Mouse (Mus musculus) embryonic facial prominence, embryonic 10.5 days (tissue): ENCODE results near the gene Rsbn1l. TPM values are rescaled to one million over a fixed set of nuclear protein-coding genes. Genes with fewer than 3 reads are reported as not detected.
"Not testable (repeated sequence)": the region's sequence is repeated elsewhere in the genome, so short reads cannot be mapped to it uniquely, and the experiment has no call there.

ENCODE experiments used
- DNase-seq: peaks from one replicate; pipeline ENCODE4 v3.0.0-alpha.2; 2017; ENCODE audit warnings: low spot score
- H3K27ac ChIP-seq: fragments of 300-500 bp; sonication (generic); replicated peaks from 2 replicates; pipeline ENCODE4 v1.5.1; 2016; ENCODE audit warnings: mild to moderate bottlenecking
- H3K27me3 ChIP-seq: fragments of 300-500 bp; sonication (generic); replicated peaks from 2 replicates; pipeline ENCODE4 v1.6.1; 2016; ENCODE audit warnings: low read depth, mild to moderate bottlenecking; ENCODE audit not compliant: poor library complexity, severe bottlenecking
- H3K36me3 ChIP-seq: fragments of 300-500 bp; sonication (generic); replicated peaks from 2 replicates; pipeline ENCODE4 v1.6.1; 2016; ENCODE audit warnings: mild to moderate bottlenecking, moderate library complexity
- H3K4me1 ChIP-seq: fragments of 300-500 bp; sonication (generic); 2 replicates; pipeline ENCODE4 v1.6.1; 2016
- H3K4me3 ChIP-seq: fragments of 300-500 bp; sonication (generic); 2 replicates; pipeline ENCODE4 v1.5.1; 2016; ENCODE audit warnings: mild to moderate bottlenecking, moderate library complexity
- H3K9me3 ChIP-seq: fragments of 300-500 bp; sonication (generic); 2 replicates; pipeline ENCODE4 v1.6.1; 2016; ENCODE audit warnings: mild to moderate bottlenecking
- whole genome bisulfite sequencing: fragments of 180-500 bp; shearing (Covaris S2); methylation state at CpG from one replicate; pipeline ENCODE4 v1.1.7; 2016; 5-methylcytosine and 5-hydroxymethylcytosine counted together
- polyA plus RNA-seq: library from polyadenylated mRNA; unstranded; fragments of >200 nt; fragmentation: Nextera tagmentation; extraction: Ambion mirVana; gene quantifications from 2 replicates; pipeline ENCODE4 v1.2.1, GENCODE M21; 2016

Gene Rsbn1l
- polyA plus RNA-seq, 1 experiment from 2014 or later: 4.7 TPM

DNA sequence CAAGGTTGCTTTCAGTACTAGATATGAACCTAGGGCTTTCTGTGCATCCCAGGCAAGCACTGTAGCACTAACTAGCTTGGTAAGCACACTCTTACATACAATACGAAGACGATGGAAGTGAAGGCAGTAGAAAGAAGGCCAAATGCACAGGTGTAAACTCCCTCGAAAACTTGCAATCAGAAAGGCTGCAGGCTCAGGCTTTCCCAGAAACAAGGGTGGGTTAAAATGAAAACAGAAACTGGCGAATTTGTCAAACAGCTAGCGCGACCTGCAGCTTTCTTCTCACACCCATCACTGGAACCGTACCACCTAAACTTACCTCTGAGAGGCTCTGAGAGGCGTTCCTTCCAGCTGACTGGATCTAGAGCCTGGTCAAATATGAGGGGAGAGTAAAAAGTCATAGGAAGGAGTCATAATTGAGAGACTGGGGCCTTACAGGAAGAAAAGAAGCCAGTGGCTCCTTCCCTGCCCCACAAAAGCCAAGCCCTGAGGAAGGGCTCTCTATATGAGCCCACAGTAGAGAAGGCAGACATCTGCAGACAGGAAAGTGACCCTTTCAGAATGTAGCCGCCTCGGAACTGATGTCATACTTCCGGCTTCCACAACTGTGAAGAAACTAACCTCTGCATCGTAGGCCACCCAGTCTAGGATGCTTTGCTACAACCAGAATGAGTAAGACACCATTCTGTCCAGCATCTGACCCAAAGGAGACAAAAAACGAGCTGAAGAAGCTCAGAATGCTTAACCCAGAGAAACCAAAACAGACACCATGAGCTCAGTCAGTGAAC is 11.0 kb downstream of the Rsbn1l start:
- H3K36me3 ChIP-seq: peaks cover 7% of the 10 kb centered on the region
- 81% methylated on average over 13 of the region's 13 CpGs for WGBS
- no peak overlapping the region for H3K27ac ChIP-seq
- DNase-seq: no peak
- peaks cover 16% of the 10 kb centered on the region for H3K4me1 ChIP-seq
- H3K27me3 ChIP-seq: no peaks in the 10 kb centered on the region
- H3K9me3 ChIP-seq: no peaks in the 10 kb centered on the region
- no peak overlapping the region for H3K4me3 ChIP-seq

DNA sequence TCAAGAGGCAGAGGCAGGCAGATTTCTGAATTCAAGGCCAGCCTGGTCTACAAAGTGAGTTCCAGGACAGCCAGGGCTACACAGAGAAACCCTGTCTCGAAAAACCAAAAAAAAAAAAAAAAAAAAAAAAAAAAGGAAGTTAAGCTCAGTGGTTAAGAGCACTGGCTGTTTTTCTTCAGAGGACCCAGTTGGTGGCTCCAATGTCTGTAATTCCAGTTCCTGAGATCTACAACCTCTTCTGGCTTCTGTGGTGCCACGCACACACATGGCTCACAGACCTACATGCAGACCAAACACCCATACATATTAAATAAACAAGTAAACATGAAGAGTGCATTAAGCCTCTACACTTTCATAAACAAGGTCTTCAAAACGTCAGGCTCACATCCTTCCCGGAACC is 12.4 kb downstream of the Rsbn1l start:
- WGBS: 82% methylated on average over 4 of the region's 4 CpGs
- not testable (repeated sequence) for DNase-seq, H3K9me3 ChIP-seq, H3K4me3 ChIP-seq, H3K27ac ChIP-seq, H3K27me3 ChIP-seq, H3K36me3 ChIP-seq
- H3K4me1 ChIP-seq: peaks cover 12% of the 10 kb centered on the region

DNA sequence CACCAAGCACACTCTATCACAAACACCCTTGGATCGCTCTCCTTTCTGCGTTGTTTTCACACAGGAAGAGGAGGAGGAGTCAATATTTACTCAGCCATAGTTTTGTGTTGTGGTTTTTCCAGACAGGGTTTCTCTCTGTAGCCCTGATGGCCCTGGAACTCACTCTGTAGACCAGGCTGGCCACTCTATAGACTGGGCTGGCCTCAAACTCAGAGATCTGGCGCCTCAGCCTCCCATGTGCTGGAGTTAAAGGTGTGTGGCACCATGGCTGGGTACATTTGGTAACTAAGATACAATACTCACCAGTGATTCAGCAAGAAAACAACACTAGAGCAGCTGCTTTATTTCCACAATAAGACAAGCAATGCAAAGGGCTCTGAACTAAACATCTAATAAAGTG is 13.7 kb downstream of the Rsbn1l start:
- peaks cover 16% of the 10 kb centered on the region for H3K4me1 ChIP-seq
- H3K27ac ChIP-seq: no peak overlapping the region
- no peaks in the 10 kb centered on the region for H3K27me3 ChIP-seq
- 93% methylated on average over 3 of the region's 3 CpGs for WGBS
- no peak for DNase-seq
- no peak overlapping the region for H3K4me3 ChIP-seq
- peaks cover 8% of the 10 kb centered on the region for H3K36me3 ChIP-seq
- no peaks in the 10 kb centered on the region for H3K9me3 ChIP-seq

DNA sequence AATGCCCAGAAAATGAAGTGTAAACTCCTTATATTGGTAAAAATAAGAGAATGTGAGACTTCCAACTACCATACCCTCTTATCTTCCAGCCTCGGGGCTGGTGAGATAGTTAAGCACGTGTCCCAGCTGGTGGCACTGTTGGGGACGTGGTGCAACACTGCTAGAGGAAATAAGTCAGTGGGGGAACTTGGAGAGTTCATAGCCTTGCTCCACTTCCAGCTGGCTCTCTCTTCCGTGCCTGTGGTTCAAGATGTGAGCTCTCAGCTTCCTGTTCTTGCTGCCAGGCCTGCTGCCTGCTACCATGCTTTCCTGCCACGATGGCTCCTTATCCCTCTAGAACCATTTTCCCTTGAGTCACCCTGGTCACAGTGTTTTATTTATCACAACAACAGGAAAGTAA is 15.0 kb downstream of the Rsbn1l start:
- Histone ChIP-seq H3K9me3 (no peaks in the 10 kb centered on the region), H3K4me3 (no peak overlapping the region), H3K27ac (no peak overlapping the region), H3K27me3 (no peaks in the 10 kb centered on the region), H3K36me3 (peaks cover 8% of the 10 kb centered on the region), H3K4me1 (peaks cover 16% of the 10 kb centered on the region)
- DNase-seq: no peak
- WGBS: 54% methylated on average over 5 of the region's 5 CpGs

DNA sequence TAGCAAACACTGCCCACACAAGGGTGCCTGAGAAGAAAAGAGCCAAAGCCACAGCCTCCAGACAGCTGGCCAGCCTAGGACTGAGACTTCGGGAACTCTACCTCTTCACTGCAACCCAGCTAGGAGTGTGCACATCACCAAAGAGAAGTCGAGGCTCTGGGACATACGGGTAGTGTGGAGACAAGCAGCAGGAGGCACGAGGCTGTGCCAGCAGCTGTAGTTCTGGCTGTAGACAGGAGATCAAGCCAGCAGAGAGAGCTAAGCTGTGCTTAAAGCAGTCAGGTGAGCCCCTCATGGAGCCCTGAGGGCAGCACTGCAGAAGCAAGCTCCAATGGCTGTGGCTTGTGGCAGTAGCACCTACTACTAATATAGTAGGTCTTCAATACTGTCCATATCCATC is 15.5 kb downstream of the Rsbn1l start:
- H3K9me3 ChIP-seq: no peaks in the 10 kb centered on the region
- peaks cover 16% of the 10 kb centered on the region for H3K4me1 ChIP-seq
- WGBS: 85% methylated on average over 4 of the region's 4 CpGs
- H3K4me3 ChIP-seq: no peak overlapping the region
- no peak overlapping the region for H3K27ac ChIP-seq
- no peaks in the 10 kb centered on the region for H3K27me3 ChIP-seq
- H3K36me3 ChIP-seq: peaks cover 8% of the 10 kb centered on the region
- DNase-seq: no peak

DNA sequence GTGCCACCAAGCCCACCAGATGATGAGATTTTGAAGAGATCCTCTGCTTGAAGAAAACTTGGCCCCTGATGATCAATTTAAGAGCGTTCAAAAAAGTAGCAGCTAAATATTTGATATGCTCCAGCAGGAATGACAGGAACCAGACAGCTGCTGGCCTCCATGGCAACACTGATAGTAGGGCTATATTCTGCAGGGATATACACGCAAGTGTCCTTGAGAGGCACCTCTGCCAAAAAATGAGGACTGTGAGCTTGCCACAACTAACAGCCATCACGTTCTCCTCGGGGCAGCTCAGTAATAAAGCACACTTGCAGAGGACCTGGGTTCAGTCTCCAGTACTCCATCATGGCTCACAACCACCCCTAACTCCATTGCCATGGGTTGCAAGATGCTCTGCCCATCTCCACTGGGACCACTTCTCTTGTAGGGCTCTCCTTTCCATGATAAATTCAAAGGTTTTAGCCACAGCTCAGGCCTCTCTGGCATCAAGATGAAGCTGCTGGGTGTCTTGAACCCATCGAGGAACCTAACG is 16.1 kb downstream of the Rsbn1l start:
- no peaks in the 10 kb centered on the region for H3K9me3 ChIP-seq
- DNase-seq: no peak
- H3K36me3 ChIP-seq: peaks cover 8% of the 10 kb centered on the region
- no peak overlapping the region for H3K27ac ChIP-seq
- peaks cover 13% of the 10 kb centered on the region for H3K4me1 ChIP-seq
- no peak overlapping the region for H3K4me3 ChIP-seq
- H3K27me3 ChIP-seq: no peaks in the 10 kb centered on the region
- 88% methylated on average over 6 of the region's 6 CpGs for WGBS

DNA sequence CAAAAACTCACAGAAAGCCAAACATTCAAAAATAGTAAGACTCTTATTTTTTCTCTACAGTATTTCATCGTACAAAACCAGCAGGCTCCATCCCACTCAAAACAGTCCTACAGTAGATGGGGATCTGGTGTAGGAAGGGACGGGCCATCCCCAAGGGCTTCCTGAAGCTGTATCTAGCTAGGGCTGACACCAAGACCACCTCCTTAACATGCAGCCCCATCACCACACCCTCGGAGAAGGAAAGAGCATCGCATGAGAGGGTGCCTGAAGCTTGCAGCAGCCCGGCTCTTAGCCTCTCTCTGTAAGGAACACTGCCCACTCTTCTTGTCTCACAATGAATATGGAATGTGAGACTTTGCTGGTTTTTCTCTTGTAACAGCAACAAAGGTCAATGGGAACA is 17.7 kb downstream of the Rsbn1l start:
- peaks cover 13% of the 10 kb centered on the region for H3K4me1 ChIP-seq
- no peak overlapping the region for H3K27ac ChIP-seq
- peaks cover 8% of the 10 kb centered on the region for H3K36me3 ChIP-seq
- 78% methylated on average over 5 of the region's 5 CpGs for WGBS
- no peak overlapping the region for H3K4me3 ChIP-seq
- no peaks in the 10 kb centered on the region for H3K9me3 ChIP-seq
- no peaks in the 10 kb centered on the region for H3K27me3 ChIP-seq
- no peak for DNase-seq

DNA sequence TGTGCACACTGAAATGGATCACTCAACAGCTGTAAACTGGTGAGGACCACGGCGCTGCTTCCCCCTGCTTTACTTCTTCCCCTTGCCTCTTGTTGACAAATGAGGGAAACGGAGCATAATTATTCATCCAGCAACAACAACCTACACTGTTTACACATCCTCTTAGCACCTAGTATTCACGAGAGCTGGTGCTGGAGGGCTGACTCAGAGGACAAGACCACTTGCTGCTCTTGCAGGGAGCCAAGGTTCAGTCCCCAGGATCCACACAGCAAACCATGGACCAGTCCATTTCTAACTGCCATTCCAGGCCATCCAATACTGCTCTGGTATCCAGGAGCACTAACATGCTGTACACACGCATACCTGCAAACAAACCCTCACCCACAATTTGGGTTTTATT is 20.3 kb downstream of the Rsbn1l start:
- WGBS: 87% methylated on average over 5 of the region's 5 CpGs
- H3K4me1 ChIP-seq: peaks cover 13% of the 10 kb centered on the region
- H3K4me3 ChIP-seq: no peak overlapping the region
- no peaks in the 10 kb centered on the region for H3K27me3 ChIP-seq
- H3K27ac ChIP-seq: no peak overlapping the region
- no peaks in the 10 kb centered on the region for H3K9me3 ChIP-seq
- DNase-seq: no peak
- H3K36me3 ChIP-seq: peaks cover 8% of the 10 kb centered on the region

DNA sequence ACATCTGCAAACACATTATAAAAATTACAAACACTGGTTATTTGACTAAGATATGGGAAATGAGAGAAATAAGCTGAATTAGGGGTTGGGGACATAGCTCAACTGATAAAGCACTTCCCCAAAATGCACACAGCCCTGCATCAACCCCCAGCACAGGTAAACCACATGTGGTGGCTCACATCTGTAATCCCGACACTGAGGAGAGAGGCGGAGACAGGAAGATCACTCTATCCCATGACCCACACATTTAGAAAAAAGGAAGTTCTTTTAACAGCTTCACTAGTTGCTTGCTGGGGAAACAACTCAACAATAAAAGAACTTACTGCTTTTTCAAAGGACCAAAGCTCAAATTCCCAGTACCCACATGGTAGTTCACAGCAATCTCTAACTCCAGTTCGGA is 23.6 kb downstream of the Rsbn1l start:
- Histone ChIP-seq H3K4me1 (peaks cover 12% of the 10 kb centered on the region; the same call in 1 of the 2 replicates), H3K27ac (no peak overlapping the region), H3K4me3 (no peak overlapping the region), H3K9me3 (no peaks in the 10 kb centered on the region), H3K36me3 (no peaks in the 10 kb centered on the region), H3K27me3 (no peaks in the 10 kb centered on the region)
- WGBS: 89% methylated on average over 3 of the region's 3 CpGs
- DNase-seq: no peak

DNA sequence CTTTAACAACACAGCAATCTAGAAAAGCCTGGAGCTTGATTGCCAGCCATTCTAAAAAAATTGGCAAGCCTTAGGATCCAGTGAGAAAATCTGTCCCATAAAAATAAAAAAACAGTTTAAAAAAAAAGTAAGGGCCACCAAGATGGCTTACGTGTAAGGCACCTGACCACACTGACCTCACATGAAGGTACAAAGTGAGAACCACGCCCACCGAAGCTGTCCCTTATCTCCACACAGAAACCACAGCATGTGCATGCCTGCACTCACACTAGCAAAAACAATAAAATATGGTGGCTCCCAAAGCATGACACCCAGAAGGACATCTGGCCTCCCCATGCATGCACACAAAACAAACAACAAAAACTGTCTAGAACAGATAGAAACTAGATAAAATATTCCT is 24.9 kb downstream of the Rsbn1l start:
- no peak for DNase-seq
- no peak overlapping the region for H3K27ac ChIP-seq
- H3K4me1 ChIP-seq: peaks cover 12% of the 10 kb centered on the region; the same call in 1 of the 2 replicates
- H3K27me3 ChIP-seq: no peaks in the 10 kb centered on the region
- 0 out of 2 replicates have a peak, but pooled peaks cover 2% of the 10 kb centered on the region for H3K36me3 ChIP-seq
- H3K9me3 ChIP-seq: no peaks in the 10 kb centered on the region
- WGBS: 88% methylated on average over 3 of the region's 3 CpGs
- H3K4me3 ChIP-seq: no peak overlapping the region

DNA sequence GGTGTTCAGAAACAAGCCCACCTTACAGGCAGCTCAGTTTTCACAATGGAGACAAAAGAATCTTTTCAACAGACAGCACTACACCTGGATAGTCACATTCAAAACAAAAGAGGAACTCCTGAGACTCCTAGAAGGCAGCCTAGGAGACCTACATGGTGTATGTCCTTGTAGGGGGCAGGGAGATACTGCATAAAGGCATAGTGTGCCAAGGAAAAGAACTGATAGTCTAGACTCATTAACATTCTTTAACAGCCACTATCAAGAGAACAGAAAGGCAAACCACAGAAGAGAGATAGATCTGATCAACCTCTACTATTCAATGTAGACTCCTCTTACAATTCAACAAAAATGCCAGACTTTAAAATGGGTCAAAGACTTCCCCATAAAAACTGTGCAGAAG is 25.8 kb downstream of the Rsbn1l start:
- Histone ChIP-seq H3K27ac (no peak overlapping the region), H3K27me3 (no peaks in the 10 kb centered on the region), H3K4me3 (no peak overlapping the region), H3K4me1 (peaks cover 10% of the 10 kb centered on the region; the same call in 1 of the 2 replicates), H3K36me3 (peaks cover 6% of the 10 kb centered on the region), H3K9me3 (no peaks in the 10 kb centered on the region)
- no peak for DNase-seq

DNA sequence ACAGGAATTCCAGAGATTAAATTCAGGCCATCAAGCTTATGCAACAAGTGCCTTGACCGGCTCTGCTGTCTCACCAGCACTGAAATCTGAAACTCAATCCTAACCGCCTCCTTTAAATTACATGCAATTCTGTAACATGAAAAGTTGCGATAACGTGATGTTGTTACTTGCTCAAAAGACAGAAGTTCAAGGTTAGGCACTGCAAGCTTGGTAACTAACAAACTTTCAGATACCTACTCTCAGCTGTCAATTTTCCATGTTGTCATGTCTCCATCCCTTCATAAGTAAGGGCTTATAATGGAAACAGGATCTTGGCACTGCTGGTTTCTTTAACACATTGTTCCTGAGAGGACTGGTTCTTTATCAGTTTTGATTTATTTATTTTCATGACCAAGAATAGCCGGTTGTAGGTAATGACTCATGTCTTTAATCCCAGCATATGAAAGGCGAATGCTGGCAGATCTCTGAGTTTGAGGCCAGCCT is 26.5 kb downstream of the Rsbn1l start:
- 83% methylated on average over 6 of the region's 6 CpGs for WGBS

DNA sequence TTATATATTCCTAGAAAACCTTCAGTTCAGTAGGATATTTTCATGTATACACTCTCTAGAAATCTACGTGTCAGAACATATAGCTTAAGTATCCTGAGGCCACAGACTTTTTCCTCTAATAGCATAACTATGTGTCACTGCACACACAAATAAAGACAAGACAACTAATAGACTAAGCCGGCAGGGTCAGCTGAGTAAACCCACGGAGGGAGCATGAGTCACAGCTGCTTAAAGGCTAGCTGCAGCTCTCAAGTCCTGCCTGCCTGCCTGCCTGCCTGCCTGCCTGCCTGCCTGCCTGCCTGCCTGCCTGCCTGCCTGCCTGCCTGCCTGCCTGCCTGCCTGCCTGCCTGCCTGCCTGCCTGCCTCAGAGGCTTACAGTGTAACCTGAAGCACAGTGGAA is 30.7 kb downstream of the Rsbn1l start:
- Histone ChIP-seq H3K4me1 (peaks cover 9% of the 10 kb centered on the region; the same call in 1 of the 2 replicates), H3K9me3 (no peaks in the 10 kb centered on the region), H3K27ac (no peak overlapping the region), H3K27me3 (no peaks in the 10 kb centered on the region), H3K4me3 (no peak overlapping the region), H3K36me3 (peaks cover 11% of the 10 kb centered on the region)
- WGBS: 83% methylated on average over 3 of the region's 3 CpGs
- no peak for DNase-seq

More for the DNA sequence above, 26.5 kb downstream of the Rsbn1l start:
- Histone ChIP-seq H3K9me3 (no peaks in the 10 kb centered on the region), H3K27ac (no peak overlapping the region), H3K36me3 (peaks cover 8% of the 10 kb centered on the region), H3K4me3 (no peak overlapping the region), H3K27me3 (no peaks in the 10 kb centered on the region), H3K4me1 (peaks cover 10% of the 10 kb centered on the region; the same call in 1 of the 2 replicates)
- no peak for DNase-seq
